Mouse (Mus musculus) heart, embryonic 16.5 days (tissue): Measurements from ENCODE around the gene Ctsz. TPM values are rescaled to one million over a fixed set of nuclear protein-coding genes. Genes with fewer than 3 reads are reported as not detected.
A peak's percentile ranks its signal among the peaks of the same experiment; 100 is the strongest.

ENCODE experiments used
- ATAC-seq: fragments of 200-750 bp; cut with Nextera tagmentation; replicated peaks from 2 replicates; pipeline ENCODE4 v1.8.0; 2017; ENCODE audit warnings: moderate number of reproducible peaks; ENCODE audit not compliant: insufficient read depth, low FRiP score; ENCODE audit errors: extremely low read depth
- H3K27ac ChIP-seq: fragments of 300-500 bp; sonication (generic); 2 replicates; pipeline ENCODE4 v1.5.1; 2014; ENCODE audit warnings: mild to moderate bottlenecking, low read length, control low read depth, moderate library complexity
- H3K27me3 ChIP-seq: fragments of 300-500 bp; sonication (generic); 2 replicates; pipeline ENCODE4 v1.6.1; 2014; ENCODE audit warnings: low read length, mixed read lengths; ENCODE audit not compliant: control insufficient read depth, insufficient read depth
- H3K36me3 ChIP-seq: fragments of 300-500 bp; sonication (generic); 2 replicates; pipeline ENCODE4 v1.6.1; 2014; ENCODE audit not compliant: control insufficient read depth, insufficient read depth
- H3K4me1 ChIP-seq: fragments of 300-500 bp; sonication (generic); 2 replicates; pipeline ENCODE4 v1.6.1; 2014; ENCODE audit warnings: low read length, mixed read lengths; ENCODE audit not compliant: control insufficient read depth, insufficient read depth
- H3K4me2 ChIP-seq: fragments of 300-500 bp; sonication (generic); 2 replicates; pipeline ENCODE4 v1.6.1; 2014; ENCODE audit warnings: low read depth, mild to moderate bottlenecking, control low read depth, low read length
- H3K4me3 ChIP-seq: fragments of 300-500 bp; sonication (generic); 2 replicates; pipeline ENCODE4 v1.5.1; 2014; ENCODE audit warnings: mild to moderate bottlenecking, control low read depth, low read length
- H3K9ac ChIP-seq: fragments of 300-500 bp; sonication (generic); 2 replicates; pipeline ENCODE4 v1.6.1; 2014; ENCODE audit warnings: low read length, control low read depth
- H3K9me3 ChIP-seq: fragments of 300-500 bp; sonication (generic); replicated peaks from 2 replicates; pipeline ENCODE4 v1.6.1; 2016; ENCODE audit warnings: low read length; ENCODE audit not compliant: control insufficient read depth
- WGBS: fragments of 180-500 bp; shearing (Covaris S2); extraction: QIAGEN DNeasy Blood & Tissue Kit; methylation state at CpG from one replicate; pipeline ENCODE4 v1.1.7; 2014; 5-methylcytosine and 5-hydroxymethylcytosine counted together
- polyA plus RNA-seq: library from polyadenylated mRNA; unstranded; fragments of >200 nt; fragmentation: Nextera tagmentation; extraction: Ambion mirVana; gene quantifications from 2 replicates; pipeline ENCODE4 v1.2.1, GENCODE M21; 2015

Gene Ctsz
- polyA plus RNA-seq, 1 experiment from 2014 or later = 123 TPM

DNA sequence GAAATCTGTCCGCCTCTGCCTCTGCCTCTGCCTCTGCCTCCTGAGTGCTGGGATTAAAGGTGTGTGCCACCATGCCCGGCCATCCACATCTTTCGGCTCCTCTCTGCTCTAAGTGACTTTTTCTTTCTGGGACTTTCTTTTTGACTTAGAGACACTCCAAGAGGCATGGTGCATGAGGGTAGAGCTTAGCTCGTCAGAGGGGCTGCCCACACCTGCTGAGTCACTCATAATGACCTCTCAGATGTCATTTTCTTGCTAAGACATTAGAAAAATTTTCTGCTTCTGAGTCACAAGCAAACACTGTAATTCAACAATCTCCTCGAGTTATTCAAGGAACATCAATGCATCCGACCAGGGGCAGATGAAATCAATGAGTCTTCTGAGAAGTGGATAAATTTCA lies 6.2 kb upstream of the Ctsz start:
- Histone ChIP-seq H3K9me3 (no peaks in the 10 kb centered on the region), H3K4me3 (no peak overlapping the region), H3K9ac (no peak overlapping the region), H3K4me1 (peaks cover 4% of the 10 kb centered on the region; the same call in 1 of the 2 replicates), H3K27ac (no peak overlapping the region), H3K4me2 (no peak overlapping the region), H3K27me3 (no peaks in the 10 kb centered on the region), H3K36me3 (no peaks in the 10 kb centered on the region)
- WGBS = 73% methylated on average over 6 of the region's 6 CpGs
- no peak for ATAC-seq

DNA sequence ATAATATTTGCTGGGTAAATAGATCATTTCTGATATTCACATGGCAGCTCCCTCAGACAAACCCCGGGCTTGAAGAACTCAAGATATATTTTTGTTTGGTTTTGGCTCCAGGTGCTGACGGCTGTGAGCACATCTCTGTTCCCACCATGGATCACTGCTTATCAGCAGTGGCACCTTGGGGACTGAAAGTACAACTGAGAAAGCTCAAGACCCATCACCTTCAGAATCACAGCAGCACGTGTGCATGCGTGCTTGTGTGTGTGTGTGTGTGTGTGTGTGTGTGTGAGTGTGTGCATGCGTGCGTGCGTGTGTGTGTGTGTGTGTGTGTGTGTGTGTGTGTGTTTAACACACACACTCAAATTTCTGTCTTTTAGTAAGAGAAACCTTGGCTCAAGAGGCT lies 5.5 kb upstream of the Ctsz start:
- no peaks in the 10 kb centered on the region for H3K9me3 ChIP-seq
- WGBS = 72% methylated on average over 7 of the region's 7 CpGs

DNA sequence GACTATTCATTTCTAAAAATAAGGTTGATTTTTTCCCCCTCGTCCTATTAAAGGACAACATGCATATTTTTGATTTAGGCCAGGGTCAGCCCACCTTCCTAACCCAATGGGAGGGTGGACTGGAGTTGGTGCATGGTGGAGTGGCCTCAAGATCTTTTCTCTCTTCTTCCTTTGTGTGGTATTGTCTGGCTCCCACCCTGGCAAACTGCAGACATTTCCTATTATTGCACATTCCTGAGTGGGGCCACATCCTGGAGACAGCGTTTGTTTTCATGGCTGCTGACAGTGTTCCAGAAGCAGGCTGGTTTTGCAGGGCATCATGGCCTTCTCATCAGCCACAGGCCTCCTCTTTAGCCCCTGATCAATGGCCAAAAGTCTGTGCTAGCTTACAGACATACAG lies 4.2 kb upstream of the Ctsz start:
- Histone ChIP-seq H3K9ac (no peak overlapping the region), H3K9me3 (no peaks in the 10 kb centered on the region), H3K4me1 (peaks cover 16% of the 10 kb centered on the region), H3K36me3 (no peaks in the 10 kb centered on the region), H3K4me3 (no peak overlapping the region), H3K4me2 (no peak overlapping the region), H3K27me3 (no peaks in the 10 kb centered on the region), H3K27ac (peak overlapping the region; percentile 59; the same call in 1 of the 2 replicates)
- 39% methylated on average over 2 of the region's 2 CpGs for WGBS
- no peak for ATAC-seq

More for the DNA sequence above, 5.5 kb upstream of the Ctsz start:
- no peak overlapping the region for H3K27ac ChIP-seq
- ATAC-seq = no peak
- H3K4me2 ChIP-seq = no peak overlapping the region
- no peak overlapping the region for H3K9ac ChIP-seq
- peaks cover 7% of the 10 kb centered on the region; the same call in 1 of the 2 replicates for H3K4me1 ChIP-seq
- H3K36me3 ChIP-seq = no peaks in the 10 kb centered on the region
- no peak overlapping the region for H3K4me3 ChIP-seq
- H3K27me3 ChIP-seq = no peaks in the 10 kb centered on the region

DNA sequence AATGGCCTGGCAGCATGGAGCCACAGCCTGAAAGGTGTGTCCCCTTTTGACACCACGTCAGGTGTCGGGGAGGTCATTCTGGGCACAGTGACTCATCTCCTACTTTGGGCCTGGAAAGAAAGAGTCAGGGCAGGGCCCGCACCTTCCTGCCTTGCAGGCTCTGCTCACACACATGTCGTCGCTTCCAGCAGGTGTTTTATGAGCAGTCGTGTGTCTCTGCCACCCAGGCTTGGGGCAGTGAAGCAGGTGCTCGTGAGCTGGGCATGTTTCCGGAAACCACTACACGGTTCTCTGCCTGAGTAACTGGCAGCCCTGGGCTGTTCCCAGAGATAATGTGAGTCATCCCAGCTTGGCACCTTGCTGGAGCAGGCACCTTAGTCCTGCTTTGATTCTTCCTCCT lies 3.6 kb upstream of the Ctsz start:
- WGBS = 55% methylated on average over 9 of the region's 9 CpGs

DNA sequence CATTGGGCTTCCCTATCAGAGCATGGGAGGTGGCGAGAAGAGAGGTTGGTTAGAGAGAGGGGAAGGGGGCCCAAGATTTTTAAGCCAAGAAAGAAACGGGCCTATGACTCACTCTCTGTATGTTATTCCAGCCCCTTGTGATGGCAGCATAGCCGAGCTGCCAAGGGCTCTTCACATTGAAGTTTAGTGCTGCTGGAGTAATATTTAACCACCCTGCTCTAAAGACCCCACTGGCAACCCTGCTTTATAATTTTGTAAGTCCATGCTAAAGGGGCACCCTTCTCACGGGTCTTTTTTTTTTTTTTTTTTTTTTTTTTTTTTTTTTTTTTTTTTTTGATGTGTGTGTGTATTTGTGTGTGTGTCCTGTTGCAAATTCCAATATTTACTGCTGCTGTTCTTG lies 3.1 kb upstream of the Ctsz start:
- ATAC-seq = no peak
- 56% methylated on average over 4 of the region's 4 CpGs for WGBS
- H3K36me3 ChIP-seq = no peaks in the 10 kb centered on the region
- no peak overlapping the region for H3K4me3 ChIP-seq
- no peak overlapping the region for H3K4me2 ChIP-seq
- H3K9ac ChIP-seq = no peak overlapping the region
- H3K27me3 ChIP-seq = no peaks in the 10 kb centered on the region
- no peaks in the 10 kb centered on the region for H3K9me3 ChIP-seq
- H3K4me1 ChIP-seq = peaks cover 24% of the 10 kb centered on the region
- no peak overlapping the region for H3K27ac ChIP-seq

More for the DNA sequence above, 3.6 kb upstream of the Ctsz start:
- Histone ChIP-seq H3K27ac (peak overlapping the region; percentile 59), H3K4me3 (no peak overlapping the region), H3K4me1 (peaks cover 20% of the 10 kb centered on the region), H3K4me2 (no peak overlapping the region), H3K9ac (no peak overlapping the region), H3K36me3 (no peaks in the 10 kb centered on the region), H3K27me3 (no peaks in the 10 kb centered on the region), H3K9me3 (no peaks in the 10 kb centered on the region)
- no peak for ATAC-seq

DNA sequence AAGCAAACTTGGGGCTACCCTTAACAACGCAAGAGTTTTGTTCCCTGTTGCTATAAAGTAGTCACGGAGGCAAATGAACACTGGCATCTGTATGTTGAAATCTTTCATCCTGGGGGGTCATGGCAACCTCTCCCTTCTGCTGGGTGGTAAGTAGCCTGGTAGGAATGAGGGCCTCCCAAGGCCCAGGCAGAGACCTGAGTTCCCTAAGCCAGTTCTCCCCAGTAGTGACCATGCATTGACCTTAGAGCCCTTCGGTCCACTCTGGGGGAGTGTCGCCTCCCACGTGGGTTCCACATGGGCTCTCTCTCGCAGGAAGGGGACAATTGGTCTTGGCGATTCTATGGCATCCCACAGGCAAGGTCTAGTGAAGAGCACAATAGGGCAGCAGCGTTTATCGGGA lies 1.1 kb upstream of the Ctsz start:
- Histone ChIP-seq H3K9ac (no peak overlapping the region), H3K9me3 (no peaks in the 10 kb centered on the region), H3K36me3 (0 out of 2 replicates have a peak, but pooled peaks cover 5% of the 10 kb centered on the region), H3K4me1 (peaks cover 24% of the 10 kb centered on the region), H3K27me3 (no peaks in the 10 kb centered on the region), H3K27ac (no peak overlapping the region), H3K4me3 (no peak overlapping the region), H3K4me2 (no peak overlapping the region)
- WGBS = 76% methylated on average over 9 of the region's 9 CpGs
- no peak for ATAC-seq

DNA sequence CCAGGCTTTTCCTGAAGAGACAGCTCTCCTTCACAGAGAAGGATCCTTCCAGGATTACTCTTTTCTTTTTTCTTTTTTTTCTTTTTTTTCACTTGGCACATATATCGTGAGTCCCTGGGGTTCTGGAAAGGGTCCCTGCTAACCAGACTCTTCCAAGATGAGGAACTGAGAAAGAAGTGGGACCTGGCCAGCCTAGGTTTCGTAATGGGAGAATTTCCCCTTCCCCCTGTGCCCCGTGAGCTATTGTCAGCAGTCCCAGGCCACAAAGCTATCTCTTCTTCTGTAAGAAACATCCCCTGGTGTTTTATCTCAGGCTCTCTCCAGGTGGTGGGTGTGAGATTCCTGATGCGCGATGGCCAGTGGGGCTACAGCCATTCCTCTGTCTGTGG lies 605 bp upstream of the Ctsz start:
- Histone ChIP-seq H3K4me1 (peaks cover 24% of the 10 kb centered on the region), H3K27me3 (no peaks in the 10 kb centered on the region), H3K27ac (no peak overlapping the region), H3K9me3 (no peaks in the 10 kb centered on the region), H3K4me2 (peak overlapping the region; percentile 77), H3K4me3 (no peak overlapping the region), H3K36me3 (0 out of 2 replicates have a peak, but pooled peaks cover 5% of the 10 kb centered on the region), H3K9ac (peak overlapping the region; percentile 74)
- no peak for ATAC-seq
- WGBS = 33% methylated on average over 5 of the region's 5 CpGs

DNA sequence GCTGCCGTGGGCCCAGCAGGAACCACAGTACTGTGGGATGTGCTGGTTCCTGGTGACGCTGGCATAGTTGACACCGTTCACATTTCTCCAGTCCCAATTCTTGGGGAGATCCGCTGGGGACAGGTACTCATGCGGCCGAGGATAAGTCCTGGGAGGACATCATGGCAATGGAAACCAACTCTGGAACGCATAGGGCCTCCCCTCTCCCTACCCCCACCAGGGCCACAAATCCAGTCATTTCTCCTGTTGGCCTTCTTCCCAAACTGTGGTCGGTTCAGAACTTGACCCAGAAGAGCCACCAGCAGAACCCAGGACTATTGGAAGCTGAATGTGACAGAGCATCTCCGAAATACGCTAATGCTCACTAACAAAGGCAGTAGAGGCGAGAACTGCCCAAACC lies 658 bp downstream of the Ctsz start:
- 65% methylated on average over 11 of the region's 11 CpGs for WGBS
- peak overlapping the region; percentile 74 for H3K9ac ChIP-seq
- H3K4me2 ChIP-seq = peak overlapping the region; percentile 77
- peaks cover 8% of the 10 kb centered on the region for H3K36me3 ChIP-seq
- no peak for ATAC-seq
- H3K4me1 ChIP-seq = peaks cover 24% of the 10 kb centered on the region
- H3K27ac ChIP-seq = no peak overlapping the region
- H3K27me3 ChIP-seq = no peaks in the 10 kb centered on the region
- H3K4me3 ChIP-seq = peak overlapping the region; percentile 67
- H3K9me3 ChIP-seq = no peaks in the 10 kb centered on the region

DNA sequence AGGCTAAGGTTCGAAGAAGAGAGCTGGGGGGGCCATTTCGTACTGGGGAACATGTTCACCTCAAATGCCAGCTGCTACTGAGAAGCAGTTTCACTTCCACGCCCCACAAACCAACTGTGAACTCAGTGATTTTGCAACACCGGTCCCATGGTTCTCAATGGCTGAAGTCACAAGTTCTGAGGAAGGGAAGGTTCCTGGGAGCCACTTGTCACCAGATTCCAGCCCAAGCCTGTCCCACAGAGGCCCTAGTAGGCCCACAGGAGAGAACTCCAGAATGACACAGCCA lies 1.2 kb downstream of the Ctsz start:
- no peak for ATAC-seq

More for the DNA sequence above, 1.2 kb downstream of the Ctsz start:
- Histone ChIP-seq H3K36me3 (peaks cover 9% of the 10 kb centered on the region), H3K4me3 (peak overlapping the region; percentile 67), H3K9ac (no peak overlapping the region), H3K4me2 (peak overlapping the region; percentile 77), H3K27me3 (no peaks in the 10 kb centered on the region), H3K4me1 (peaks cover 23% of the 10 kb centered on the region), H3K9me3 (no peaks in the 10 kb centered on the region), H3K27ac (no peak overlapping the region)
- 88% methylated on average over 4 of the region's 4 CpGs for WGBS
